Mouse (Mus musculus) embryonic stem cell, embryonic (primary cell): ENCODE results near the gene Nars2.

Source experiments
- CTCF ChIA-PET, 4 experiments: fragments of 300-600 bp in 2 of 4; fragments of 350-600 bp in 2 of 4; sonication (Branson Sonifier 250); formaldehyde crosslinking; loops; one replicate each; lab custom pipeline; 2022; ENCODE audit warnings: inconsistent platforms in 2 of 4; lab: Charles Lee
- POLR2A ChIA-PET, 4 experiments: fragments of 300-600 bp in 2 of 4; fragments of 350-600 bp in 2 of 4; sonication (Branson Sonifier 250); formaldehyde crosslinking; loops; one replicate each; lab custom pipeline; 2022; ENCODE audit warnings: antibody characterized with exemption in 4 of 4, inconsistent platforms in 1 of 4; lab: Charles Lee

Nars2 gene

DNA sequence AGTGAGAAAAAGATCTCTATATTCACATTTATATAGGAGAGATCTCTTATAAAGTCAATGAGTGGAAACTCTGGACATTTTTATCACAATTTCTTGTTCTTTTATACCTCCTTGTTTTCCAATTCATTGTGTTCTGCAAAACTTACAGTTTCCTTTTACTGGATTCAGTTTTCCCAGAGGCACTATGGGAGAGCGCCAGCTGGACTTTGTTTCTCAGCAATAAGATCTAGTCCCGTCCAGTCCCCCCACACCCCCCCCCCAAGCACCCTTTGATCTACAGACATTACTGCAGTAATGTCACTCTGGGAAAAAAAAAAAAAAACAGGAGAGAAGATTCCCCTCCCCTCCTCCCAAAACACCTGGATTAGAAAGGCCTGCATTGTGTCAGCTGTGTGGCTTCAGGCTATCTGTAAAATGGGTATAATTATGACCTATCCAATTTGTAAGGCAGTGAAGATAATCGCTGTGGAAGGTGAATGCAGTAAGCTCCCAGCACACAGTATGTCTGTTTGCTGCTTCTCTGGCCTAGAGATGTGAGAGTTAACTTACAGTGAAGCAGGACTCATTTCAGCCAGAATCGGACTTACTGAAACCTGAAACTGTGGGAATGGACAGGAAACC lies 129.4 kb downstream of the Nars2 start:
- CTCF ChIA-PET = interaction anchor here in 2 of 4 experiments (0.6 to 1.5 kb wide), 4 partner anchors 106 to 241 kb away, joined by 3 to 6 read pairs (median 4); partner anchors contain the start of gene Nars2 (in 1 of the 2)
- POLR2A ChIA-PET = interaction anchor here in 3 of 4 experiments (0.5 to 2.1 kb wide), 8 partner anchors 103 to 291 kb away, joined by 3 to 9 read pairs (median 4); partner anchors contain the start of genes Alg8 (in 1 of the 3) and Nars2 (in 1 of the 3)

DNA sequence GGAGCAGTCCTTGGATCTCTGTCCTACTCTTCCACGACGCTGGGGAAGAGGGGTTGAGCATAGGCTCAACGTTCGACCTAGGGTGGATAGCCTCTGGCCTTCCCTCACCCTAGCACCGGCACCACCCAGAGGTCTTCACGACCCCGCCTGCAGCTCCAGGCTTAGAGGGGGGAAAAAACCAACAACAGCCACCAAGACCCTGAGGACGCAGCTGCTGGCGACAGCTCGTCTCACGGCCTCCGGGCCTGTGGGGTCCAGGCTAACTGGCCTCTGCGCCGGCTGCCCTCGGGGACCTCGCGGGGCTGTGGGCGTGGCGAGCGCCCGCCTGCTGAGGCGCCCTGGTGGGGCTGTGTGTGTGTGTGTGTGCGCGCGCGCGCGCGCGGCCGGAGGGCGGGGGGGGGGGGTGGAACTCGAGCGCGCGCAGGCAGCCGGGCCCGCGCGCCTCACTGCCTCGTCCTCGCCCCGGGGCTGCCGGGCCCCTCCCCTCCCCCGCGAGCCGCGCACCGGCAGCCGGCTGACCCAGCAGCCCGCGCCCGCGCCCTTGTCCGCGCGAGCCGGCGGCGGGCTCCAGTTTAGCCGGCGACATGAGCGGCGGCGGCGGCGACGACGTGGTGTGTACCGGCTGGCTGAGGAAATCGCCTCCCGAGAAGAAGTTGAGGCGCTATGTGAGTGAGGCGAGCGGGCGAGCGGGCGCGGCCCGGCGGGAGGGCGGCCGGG lies 130.1 kb downstream of the Nars2 start, which contains the start of gene Gab2:
Gab2 (plus strand) TSS at position 345 of the 717 bp plus-strand sequence.
- ChIA-PET CTCF (interaction anchor here in 3 of 4 experiments (0.6 to 1.5 kb wide), 5 partner anchors 105 to 240 kb away, joined by 3 to 6 read pairs (median 3); partner anchors contain the start of gene Nars2 (in 1 of the 3)), POLR2A (interaction anchor here in 3 of 4 experiments (0.5 to 2.1 kb wide), 5 partner anchors 109 to 290 kb away, joined by 3 to 5 read pairs (median 3); partner anchors contain the start of gene Alg8 (in 1 of the 3))

DNA sequence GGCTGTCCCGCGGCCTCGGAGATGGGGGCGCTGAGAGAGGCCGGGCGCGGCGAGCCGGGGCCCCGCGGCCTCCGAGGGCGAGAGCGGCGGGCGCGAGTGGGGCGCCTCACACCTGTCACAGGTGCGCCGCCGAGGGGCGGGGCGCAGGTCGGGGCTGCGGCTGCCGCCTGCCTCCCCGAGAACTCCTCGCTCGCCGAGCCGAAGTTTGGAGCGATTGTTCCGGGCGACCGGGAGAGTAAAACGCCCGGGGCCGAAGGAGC lies 130.6 kb downstream of the Nars2 start:
- ChIA-PET POLR2A (interaction anchor here in 2 of 4 experiments (0.8 to 1.8 kb wide), 2 partner anchors 130 to 289 kb away, joined by 4 read pairs; no protein-coding TSS in a partner anchor), CTCF (interaction anchor here in 2 of 4 experiments (0.6 to 1.5 kb wide), 2 partner anchors 106 to 216 kb away, joined by 3 to 5 read pairs; no protein-coding TSS in a partner anchor)

DNA sequence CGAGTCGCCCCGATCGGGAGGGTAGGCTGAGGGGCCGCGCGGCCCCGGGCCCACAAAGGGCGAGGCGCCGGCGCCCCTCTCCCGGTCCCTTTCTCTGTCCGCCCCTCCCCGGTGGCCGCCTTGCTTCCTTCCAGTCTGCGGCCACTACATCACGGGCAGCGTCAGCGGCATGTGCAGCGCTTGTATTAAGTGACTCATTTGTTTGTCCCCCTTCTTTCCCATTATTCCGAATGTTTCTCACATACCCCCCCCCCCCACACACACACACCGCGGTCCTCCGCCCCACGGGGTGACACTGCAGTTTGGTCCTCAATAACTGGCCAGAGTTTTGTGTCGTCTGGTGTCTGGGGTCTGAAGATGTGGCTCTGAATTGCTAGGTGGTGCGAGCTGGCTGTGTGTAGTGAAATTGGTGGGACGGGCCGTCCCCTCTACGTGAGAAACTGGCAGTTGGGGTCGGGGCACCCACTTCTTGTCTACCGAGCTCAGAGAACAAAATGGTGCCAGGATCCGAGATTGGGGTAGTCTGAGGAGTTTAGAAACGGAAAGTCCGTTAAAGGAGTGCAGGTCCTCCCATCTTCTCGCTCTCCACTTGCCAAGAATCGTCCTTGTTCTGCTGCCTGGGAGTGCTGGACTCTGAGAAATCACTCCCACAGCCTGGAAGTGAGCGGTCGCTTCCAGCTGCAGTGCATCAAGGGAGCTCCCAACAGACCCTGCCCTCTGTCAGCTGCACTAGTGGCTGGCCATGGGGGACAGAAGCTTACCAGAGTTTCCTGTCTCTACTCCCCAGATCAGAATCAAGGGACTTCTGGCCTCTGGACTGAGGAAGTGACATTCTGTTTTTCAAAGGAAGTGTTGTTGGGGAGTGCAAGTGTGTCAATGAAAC lies 131.2 kb downstream of the Nars2 start:
- CTCF ChIA-PET = interaction anchor here in 2 of 4 experiments (0.6 to 1.5 kb wide), 6 partner anchors 79 to 1839 kb away, joined by 3 to 6 read pairs (median 4); no protein-coding TSS in a partner anchor
- POLR2A ChIA-PET = interaction anchor here in 2 of 4 experiments (0.6 to 1.8 kb wide), 5 partner anchors 16 to 288 kb away, joined by 3 to 4 read pairs (median 4); no protein-coding TSS in a partner anchor

DNA sequence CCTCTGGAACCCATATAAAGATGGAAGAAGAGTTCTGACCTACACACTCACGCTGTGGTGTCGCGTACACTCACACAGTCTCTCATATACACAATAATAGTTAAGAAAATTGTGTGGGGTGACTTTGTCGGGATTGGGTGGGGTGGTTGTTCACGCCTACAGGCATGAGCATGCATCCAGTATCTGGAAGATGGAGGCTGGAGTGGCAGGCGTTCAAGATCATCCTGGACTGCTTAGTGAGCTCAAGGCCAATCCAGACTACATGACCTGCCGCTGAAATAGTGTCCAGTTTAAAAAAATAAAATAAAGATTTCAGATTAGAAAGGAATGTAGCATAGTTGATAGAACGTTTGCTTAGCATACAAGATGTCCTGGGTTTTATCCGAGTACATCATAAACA lies 132.3 kb downstream of the Nars2 start:
- CTCF ChIA-PET = interaction anchor here in 2 of 4 experiments (1.0 to 1.5 kb wide), 2 partner anchors 113 kb away, joined by 3 to 6 read pairs; no protein-coding TSS in a partner anchor
- POLR2A ChIA-PET = no interaction called here

DNA sequence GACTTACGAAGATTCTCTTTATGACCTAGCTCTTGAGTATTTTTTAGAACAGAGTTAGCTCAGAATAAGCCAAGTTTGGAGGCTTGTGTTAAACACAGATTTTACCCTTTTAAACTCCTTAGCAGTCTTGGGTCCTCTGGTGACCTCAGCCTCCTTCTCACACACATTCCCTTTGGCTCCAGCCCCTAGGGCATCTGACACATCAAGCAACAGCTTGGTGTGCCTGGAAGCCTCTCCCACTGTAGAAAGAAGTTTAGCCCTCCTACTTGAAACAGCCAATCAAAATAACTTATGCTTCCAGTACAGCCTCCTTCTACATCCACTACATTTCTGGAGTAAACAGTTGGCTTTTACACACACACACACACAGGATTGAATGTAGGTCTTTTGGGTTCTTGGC lies 132.9 kb downstream of the Nars2 start:
- ChIA-PET CTCF (interaction anchor here in 1 of 4 experiments (0.6 to 1.5 kb wide), 2 partner anchors 105 to 114 kb away, joined by 3 to 4 read pairs; no protein-coding TSS in a partner anchor), POLR2A (interaction anchor here in 1 of 4 experiments (0.9 kb wide), 1 partner anchor 287 kb away, joined by 3 read pairs; the partner anchor contains the start of gene Alg8)

DNA sequence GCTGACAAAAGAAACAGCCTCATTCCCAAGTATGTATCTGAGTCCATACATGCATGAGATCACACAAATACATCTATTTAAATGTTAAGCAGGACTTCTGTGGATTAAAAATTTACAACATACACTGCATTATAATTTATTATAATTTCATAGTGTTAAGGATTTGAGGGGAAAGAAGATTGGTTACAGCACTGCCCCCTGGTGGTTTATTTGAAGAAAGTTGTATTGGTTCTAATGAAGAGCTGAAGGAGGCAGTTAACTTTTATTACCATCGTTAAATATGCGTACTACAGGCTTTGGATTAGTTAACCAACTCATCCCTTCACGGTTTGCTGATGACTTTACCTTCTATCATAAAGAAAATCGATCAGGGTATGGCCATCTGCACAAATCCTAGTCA lies 134.0 kb downstream of the Nars2 start:
- POLR2A ChIA-PET = interaction anchor here in 2 of 4 experiments (0.7 to 1.3 kb wide), 3 partner anchors 102 to 286 kb away, joined by 3 to 5 read pairs (median 4); partner anchors contain the start of gene Alg8 (in 1 of the 2)
- CTCF ChIA-PET = interaction anchor here (0.6 to 1.3 kb wide), 15 partner anchors 8 to 1056 kb away, joined by 3 to 5 read pairs (median 3); no protein-coding TSS in a partner anchor

DNA sequence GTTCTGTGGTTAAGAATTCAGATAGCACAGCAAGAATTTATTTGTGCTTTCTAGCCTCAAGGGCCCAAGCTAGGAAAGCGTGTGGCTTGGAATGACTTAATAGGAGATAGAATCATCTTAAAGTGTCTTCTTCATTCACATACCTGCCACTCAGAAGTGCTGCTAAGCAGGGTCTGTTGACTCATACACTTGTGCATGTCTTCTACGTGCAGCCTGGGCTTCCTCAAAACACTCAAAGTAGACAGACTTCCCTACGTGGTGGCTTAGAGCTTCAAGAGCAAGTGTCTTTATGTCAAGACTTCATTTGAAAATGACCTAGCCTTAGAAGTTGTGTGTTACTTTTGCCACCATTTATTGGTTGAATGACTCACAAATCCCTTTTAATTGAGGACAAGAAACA lies 142.9 kb downstream of the Nars2 start:
- ChIA-PET CTCF (interaction anchor here in 2 of 4 experiments (0.9 to 1.8 kb wide), 2 partner anchors 9 to 203 kb away, joined by 3 to 9 read pairs (median 4); no protein-coding TSS in a partner anchor), POLR2A (no interaction called here)

DNA sequence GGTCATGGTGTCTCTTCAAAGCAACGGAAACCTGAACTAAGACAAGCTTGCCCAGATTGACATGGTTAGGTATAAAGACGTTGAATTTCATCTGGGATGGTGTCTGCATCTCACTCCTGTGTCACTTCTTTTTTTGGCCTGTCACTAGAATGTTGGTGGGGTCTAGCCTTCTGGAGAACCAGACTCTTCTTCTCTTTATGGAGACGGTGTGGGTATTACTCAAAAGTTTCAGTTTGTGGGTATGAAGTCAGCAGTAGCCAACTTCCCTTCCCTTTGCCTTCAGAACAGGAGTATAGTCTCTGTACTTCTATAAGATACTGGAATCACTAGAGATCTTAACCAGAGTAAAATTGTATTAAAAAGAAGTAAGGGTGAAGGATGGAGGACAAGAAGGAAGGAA lies 156.8 kb downstream of the Nars2 start:
- ChIA-PET CTCF (no interaction called here), POLR2A (no interaction called here)
